Mouse (Mus musculus) gonadal fat pad, adult 2 months (tissue): ENCODE data around the gene Inpp5e. TPM values are rescaled to one million over a fixed set of nuclear protein-coding genes. Genes with fewer than 3 reads are reported as not detected.
"Not testable (repeated sequence)": the region's sequence is repeated elsewhere in the genome, so short reads cannot be mapped to it uniquely, and the experiment has no call there.

ENCODE experiments used
- DNase-seq: peaks from one replicate; pipeline ENCODE4 v3.0.0-alpha.2; 2012; ENCODE audit warnings: low read depth
- polyA plus RNA-seq: library from polyadenylated mRNA; depleted of rRNA; stranded (reverse); fragments of >200 nt; gene quantifications from 2 replicates; pipeline ENCODE4 v1.2.3, GENCODE M21; 2012

Inpp5e gene
- polyA plus RNA-seq, 1 experiment: 28.2 TPM

DNA sequence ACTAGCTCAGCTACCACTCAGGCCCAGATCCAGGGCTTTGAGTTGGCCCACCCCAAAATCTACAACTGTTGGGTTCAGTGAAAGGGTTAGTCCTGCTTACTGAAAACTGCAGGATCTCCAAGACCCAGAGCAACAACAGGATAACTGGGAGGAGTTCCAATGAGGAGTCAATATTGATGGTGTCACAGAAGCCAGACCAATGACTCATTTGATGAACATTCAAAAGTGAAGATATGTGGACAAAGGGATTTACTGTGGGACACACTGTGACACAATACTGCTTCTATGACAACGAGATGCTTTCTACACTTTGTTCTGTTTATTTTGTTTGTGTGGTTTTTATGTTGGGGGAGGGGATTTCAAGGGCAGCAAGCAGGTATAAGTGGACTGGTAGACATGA is 9.1 kb upstream of the Inpp5e start:
- no peak for DNase-seq

DNA sequence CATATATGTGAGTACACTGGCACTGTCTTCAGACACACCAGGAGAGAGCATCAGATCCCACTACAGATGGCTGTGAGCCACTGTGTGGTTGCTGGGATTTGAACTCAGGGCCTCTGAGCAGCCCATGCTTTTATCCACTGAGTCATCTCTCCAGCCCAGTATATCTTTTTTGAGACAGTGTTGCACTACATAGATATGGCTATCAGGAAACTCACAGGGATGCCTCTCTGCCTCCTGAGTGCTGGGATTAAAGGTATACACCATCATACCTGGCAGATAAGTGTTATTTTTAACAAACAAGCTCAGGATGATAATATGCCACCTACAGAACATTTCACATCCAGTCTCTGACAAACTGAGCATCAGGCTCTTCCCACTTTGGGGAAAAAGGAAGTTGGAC is 8.1 kb upstream of the Inpp5e start:
- no peak for DNase-seq

DNA sequence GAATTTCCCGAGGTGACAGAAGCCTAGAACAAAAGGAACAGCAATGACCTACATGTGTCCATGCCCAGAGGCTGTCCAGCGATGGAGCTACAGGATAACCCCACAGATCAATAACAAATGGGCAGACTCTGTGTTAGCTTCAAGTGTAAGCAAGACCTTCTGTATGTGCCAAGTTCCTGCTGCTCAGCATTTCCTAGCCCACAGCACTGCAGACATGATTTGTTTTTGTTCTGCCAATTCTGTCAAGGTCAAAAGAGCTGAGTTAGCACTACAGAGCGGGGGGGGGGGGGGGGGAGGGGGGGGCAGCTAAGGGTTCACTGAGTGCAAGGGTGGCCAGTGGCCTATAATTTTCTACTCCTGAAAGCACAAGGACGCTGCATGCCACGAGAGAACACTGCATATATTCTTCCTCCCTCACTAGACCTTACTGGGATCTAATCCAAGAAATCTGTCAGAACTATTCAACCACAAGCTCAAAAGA is 2.0 kb upstream of the Inpp5e start:
- no peak for DNase-seq

DNA sequence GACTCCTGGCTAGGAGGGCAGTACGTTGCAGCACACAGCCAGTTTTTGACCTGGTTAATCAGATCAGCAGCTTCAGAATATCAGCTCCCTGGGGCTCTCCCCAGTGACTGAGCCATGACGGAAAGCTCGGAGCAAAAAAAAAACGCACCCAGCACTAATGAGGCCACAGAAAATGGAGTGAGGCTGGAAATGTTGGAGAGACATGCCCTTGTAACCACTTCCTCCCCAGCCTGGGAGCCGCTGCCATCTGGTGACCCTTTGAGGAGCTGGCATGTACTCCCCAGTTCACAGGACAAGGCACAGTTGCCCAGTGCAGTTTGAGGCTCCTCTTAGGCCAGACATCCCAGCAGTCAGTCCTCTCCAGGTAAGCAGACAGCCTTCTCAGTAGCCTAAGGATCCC is 1.1 kb upstream of the Inpp5e start:
- DNase-seq: no peak

DNA sequence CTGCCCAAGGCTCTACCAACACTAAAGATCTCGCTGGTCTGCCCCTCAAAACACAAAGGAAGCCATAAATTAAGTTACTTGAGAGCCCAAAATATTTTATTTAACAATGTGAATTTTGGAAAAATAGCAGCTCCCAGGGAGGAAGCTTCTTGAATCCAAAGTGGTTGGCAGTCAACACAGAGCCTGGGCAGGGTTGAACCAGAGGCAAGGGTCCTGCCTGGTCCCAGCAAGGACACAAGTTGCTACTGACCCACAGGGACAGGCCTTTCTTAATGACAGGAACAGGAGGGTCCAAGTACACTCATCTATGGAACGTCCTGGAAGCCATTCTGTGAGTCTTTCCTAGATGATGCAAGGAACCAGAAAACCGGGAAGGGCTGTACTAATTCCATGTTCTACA is 359 bp upstream of the Inpp5e start:
- DNase-seq: no peak

DNA sequence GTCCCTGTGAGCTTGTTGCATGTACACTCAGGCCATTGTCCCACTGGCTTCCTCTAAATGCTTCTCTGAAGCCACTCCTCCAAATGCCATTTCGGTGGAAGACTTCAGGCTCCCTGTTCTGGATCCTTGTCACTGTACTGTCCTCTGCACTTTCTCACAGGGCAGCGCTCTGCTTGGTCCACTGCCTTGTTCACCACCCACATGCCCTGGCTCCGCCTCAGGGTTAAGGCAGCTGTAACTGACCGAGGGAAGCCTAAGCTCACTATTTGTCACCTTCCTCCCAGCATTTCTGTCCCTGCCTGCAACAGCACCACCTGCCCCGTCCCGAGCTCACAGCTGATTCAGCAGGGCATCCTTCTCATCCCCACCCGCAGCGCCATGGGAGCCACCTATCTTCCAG is 5.7 kb downstream of the Inpp5e start:
- no peak for DNase-seq

DNA sequence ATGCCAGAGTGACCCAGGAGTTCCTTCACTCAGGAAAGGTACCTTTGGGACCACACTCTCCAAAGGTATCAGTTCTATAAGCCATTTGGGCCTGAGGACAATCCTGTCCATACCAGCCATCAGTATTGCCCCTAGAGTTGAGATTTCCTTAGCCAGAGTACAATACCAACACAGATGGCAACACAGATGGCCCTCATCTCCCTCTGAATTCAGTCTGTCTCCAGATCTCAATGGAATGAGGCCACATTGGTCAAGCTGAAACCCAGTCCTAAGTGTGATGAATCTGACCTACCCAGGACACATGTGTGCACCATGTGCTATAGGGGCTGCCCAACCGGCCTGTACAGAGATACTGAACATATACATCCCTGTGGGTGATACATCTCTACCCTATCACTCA is 6.7 kb downstream of the Inpp5e start:
- DNase-seq: no peak

DNA sequence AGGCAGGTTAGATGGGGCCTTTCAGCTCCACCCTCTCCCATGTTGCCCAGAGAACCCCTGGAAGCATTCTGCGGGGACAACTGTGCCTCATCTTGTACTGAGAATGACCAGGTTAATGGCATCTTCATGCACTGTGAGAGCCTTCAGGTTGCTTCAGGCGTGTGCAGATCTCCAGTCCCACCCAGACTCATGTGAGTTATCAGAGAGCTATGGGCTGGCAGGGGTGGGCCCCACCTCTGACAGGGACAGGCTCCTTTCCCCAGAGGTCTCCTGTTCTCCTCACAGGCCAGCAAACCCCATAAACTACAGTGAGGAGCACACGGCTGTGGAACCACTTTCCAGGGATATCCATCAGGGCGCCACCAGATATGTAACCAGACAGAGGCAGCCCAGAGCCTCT is 8.0 kb downstream of the Inpp5e start:
- no peak for DNase-seq

DNA sequence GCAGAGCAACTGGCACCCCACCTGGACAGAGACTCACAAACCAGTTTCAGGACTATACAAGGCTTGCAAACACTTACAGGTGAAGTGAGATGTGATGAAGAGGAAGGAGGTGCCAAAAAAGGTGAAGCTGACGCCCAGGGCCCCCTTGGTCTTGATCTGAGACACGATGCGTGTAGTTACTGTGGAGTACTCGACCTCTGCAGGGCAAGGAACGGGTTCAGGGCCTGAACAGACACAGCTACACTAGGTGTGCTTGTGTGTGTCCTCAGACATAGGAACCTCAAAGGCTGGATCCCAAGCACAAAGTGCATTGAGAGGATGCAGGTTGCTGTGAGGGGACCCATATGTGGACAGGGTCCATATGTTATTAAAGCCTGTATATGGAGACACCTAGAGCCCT is 8.7 kb downstream of the Inpp5e start:
- DNase-seq: no peak

DNA sequence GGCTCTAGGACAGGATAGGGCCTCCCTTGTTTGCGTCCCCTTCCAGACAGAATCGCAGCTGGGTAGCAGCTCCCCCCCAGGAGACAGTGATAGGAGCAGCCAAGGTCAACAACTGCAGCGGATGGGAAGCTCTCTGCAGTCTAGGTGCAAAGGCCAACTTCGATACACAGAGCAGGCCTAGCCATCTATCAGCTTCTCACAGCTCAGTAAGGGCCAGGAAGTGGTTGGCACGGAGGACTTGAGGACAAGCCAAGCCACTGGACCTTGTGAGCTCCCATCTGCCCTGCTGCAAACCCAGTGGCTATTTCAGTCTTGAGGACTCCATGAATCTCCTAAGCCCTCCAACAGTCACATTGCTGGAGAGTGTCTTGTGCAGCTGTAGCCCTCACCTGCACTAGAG is 9.4 kb downstream of the Inpp5e start:
- DNase-seq: no peak

DNA sequence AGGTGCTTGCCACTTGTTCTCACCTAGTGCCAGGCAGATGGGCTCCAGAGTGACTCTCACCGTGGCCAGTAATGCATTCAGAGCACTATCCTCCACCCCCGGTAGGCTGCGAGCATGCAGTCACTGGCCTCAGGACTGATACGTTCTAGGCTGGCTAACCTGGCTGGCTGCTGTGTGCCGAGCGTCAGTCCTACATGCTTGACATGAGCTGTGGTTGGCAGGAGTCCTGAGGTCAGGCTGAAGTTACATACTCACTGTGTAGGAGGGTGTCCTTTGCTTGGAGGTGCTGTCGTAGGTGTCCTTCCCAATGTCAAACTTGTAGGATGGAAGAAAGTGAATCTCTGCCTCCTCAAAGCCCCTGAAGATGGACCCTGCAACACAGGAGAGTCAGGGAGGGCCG is 10.0 kb downstream of the Inpp5e start:
- DNase-seq: no peak

DNA sequence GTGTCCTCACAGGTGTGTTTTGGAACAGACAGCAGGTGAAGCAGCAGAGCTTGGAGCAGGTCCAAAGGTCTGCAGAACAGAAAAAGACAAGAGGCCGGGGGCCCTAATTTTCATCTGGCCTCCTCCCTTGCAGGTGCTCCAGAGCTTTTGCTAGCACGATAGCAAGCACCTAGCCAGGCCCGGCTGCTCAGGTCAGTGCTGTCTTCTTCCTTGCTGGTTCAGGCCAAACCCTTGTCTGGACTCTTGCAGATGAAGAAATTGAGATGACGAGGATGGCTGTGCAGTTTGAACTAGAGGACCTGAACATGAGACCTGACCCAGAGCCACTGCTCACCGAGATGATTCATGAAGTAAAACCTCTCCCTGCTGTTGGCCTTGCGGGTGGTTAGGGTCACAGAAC is 17.4 kb downstream of the Inpp5e start:
- DNase-seq: no peak

DNA sequence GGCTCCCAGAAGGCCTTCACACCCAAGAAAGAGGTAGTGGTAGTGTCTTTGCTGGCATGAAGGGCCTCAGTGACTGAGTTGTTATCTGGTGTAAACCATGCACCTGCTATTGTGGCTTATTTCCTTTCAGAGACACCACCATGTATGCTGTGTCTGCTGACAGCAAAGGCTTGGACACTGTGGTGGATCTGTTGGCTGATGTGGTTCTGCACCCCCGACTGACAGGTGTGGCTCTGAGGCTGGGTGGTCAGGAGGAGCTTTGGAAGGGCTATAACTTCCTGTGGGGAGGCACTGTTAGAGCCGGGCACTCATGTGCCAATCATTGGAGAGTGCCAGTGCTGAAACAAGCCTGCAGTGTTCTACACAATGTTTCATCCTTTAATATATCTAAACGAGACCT is 18.0 kb downstream of the Inpp5e start:
- DNase-seq: no peak

DNA sequence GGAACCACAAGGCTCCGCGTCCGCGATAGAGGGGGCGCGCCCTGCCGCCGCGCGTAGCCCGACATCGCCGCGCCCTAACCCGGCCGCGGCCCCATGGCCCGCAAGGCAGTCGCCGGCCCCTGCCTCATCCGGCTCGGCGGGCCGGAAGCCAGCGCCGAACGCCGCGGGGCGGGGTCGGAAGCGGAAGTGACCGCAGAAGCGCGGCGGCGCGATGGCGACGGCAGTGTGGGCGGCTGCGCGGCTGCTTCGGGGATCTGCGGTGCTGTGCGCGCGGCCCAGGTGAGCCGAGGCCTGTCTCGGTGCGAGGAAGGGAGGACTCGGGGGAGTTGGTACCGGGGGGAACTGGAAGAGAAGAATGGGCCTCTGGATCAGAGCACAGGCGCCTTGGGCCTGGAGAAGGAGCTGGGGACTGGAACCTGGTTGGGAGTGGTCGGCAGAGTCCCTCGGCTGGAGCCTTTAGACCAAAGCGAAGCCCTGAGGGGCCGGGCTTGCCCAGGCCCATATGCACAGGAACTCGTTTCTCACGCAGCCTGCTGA is 19.8 kb downstream of the Inpp5e start, which contains the start of the genes Entr1 and Pmpca:
TSS of gene Entr1 (minus strand) at position 163 of the 537 bp plus-strand sequence.
TSS of gene Pmpca (plus strand) at position 186 of the 537 bp plus-strand sequence.
- no peak for DNase-seq

DNA sequence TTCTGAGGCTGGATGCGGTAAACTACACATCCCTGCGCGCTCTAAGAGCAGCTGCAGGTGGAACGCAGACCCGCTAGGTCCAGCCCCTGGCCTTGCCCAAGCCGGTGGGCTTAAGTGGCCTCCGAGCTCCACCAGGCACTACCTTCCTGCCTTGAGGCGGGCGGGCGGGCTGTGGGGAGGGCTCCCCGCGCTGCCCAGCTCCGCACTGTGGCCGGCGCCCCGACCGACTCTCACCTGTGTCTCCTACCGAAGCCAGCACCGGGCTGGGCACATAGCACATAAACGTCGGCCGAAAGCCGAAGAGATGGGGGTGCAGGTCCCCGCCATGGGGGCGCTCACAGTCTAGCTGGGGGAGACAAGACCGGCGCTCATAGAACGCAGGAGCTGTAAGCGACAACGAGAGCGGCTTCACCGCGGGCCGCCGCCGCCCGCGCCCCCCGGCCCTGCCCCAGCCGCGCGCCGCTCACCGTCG is 20.3 kb downstream of the Inpp5e start:
- DNase-seq: no peak

DNA sequence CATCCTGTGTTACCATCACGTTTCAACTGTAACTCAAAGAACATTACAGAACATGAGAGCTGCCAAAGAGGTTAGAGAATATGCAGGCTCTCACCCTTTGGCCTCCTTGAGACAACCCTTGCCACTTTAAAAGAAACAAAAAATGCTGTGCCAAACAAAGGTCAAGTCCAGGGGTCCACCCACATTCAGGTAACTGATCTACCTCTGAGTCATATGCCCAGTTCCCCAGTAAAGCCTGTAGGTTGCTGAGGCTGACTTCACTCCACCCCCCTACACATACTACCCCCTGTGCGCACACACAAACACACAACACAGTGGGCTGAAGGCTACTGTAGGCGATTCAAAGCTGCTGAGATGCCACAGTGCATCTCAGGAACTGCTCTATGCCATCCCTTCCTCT is 21.3 kb downstream of the Inpp5e start:
- no peak for DNase-seq

DNA sequence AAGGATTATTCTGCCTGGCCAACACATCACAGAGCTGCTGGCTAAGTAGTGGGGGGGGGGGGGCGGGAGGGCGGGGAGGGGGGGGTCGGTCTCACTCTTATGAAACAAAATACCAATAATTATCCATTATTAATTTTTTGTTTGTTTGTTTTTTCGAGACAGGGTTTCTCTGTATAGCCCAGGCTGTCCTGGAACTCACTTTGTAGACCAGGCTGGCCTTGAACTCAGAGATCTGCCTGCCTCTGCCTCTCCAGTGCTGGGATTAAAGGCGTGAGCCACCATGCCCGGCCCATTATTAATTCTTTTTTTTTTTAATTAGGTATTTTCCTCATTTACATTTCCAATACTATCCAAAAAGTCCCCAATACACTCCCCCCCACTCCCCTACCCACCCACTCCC is 28.1 kb downstream of the Inpp5e start:
- not testable (repeated sequence) for DNase-seq

DNA sequence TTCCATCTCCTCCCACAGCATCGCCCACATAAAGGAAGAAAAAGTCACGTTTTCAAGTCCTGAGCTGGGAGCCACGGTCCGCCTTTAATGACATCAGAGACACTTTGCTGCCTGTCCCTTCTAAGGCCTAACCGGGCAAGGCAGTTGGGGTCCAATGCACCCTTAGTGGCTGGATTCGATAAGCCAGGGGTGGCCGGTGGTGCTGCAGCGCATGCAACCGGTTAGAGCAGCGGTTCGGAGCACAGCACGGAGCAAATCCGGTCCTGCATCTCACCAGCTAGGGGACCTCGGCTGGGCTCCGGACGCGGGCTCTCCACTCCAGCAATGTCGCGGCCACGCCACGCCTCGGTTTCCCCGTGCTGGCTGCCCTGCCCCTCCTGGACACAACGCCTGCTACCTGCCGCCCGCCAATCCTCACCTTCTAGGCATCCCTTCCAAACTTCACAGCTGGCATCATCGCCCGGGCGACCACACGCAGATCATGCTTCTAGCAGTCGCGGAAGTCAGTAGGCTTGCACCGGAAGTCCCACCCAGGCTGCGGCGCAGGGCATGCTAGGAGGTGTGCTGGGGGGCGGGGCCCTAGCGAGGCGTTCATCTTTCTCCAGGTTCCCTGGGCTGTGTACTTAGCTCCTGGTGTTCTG is 28.8 kb downstream of the Inpp5e start, which contains the start of gene Snapc4:
TSS of gene Snapc4 (minus strand) at position 523 of the 641 bp plus-strand sequence.
- DNase-seq: no peak

DNA sequence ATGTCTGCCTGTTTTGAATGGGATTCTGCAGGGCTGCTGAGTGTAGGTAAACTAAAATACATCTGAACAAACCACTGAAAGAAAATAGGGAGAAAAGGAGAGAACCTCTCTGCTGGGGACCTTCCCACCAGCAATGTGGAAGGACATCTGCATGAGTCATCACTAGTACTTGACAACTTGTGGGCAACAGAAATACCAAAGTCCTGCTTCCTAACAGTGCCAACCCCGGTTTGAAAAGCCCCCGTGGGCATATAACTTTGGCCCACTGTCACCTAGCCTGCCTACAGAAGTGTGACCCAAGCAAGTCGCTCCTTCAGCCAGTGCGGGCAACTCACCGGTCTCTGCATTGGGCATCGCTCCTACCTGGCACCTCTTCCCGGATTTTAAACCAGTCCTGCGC is 36.6 kb downstream of the Inpp5e start:
- DNase-seq: no peak

DNA sequence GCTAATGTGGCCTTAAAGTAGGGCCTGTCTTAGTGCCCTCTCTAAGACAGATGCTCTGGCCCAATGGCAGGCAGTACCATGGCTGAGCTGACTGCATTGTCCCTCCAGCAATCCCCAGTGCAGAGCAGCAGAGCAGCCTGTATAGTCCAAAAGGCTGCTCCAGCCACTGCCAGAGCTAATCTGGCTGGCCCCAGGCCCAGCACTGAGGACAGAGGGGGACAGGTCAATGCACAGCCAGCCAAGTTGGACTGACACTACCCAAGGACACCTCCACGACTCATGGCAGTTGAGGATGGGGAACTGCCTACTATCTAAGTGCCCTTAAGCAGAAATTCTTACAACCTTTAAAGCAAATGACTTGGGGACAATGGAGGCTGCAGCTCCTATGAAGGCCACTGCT is 40.4 kb downstream of the Inpp5e start:
- DNase-seq: no peak

DNA sequence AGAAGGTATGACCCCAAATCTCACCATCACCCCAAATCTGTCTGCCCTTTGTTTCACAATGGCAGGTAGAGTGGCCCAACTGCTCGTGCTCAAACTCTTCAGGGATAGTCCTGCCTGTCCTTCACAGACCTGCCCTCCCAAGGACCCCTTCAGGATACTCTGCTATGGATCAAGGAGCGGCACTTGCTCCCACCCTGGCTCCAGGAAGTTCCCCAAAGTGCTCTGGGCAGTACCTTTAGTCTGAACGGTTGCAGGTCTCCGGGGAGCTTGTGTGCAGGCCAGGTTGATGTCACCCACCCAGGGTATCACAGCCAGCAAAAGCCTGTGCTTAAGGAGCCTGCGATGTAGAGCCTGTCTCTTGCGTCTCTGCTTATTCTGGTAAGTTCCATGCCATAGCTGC is 41.1 kb downstream of the Inpp5e start:
- no peak for DNase-seq

DNA sequence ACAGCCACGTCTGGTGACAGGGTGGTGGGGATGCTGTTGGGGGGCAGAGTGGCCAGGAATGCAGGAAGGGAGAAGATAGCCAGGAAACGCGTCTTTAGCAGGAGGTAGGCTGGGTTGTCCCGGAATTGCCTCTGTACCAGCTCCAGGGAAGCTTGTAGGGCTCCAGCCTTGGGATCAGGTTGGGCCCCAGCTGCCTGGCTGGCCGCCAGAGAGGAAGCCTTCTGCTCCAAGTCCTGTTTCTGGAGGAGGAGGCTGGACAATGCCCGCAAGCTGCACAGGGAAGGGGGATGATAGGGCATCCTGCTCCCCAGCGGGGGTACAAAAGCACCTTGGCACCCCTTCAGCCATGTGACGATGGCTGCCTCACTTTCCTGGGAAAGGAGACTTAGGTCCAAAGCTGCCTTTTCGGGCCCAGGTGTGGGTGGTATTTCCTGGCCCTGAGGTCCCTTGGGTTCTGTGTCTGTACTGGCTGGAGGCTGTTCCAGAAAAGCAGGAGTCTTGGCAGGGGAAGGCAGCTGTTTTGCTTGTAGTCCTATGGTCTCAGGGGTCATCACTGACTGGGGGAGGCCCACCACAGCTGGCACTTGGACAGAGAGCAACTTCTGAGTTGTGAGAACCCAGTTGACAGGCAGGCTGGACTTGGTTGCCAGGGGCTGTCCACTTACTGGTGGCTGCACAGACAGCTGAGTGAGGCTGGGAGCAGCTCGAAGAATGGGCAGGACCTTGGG is 44.1 kb downstream of the Inpp5e start:
- no peak for DNase-seq

DNA sequence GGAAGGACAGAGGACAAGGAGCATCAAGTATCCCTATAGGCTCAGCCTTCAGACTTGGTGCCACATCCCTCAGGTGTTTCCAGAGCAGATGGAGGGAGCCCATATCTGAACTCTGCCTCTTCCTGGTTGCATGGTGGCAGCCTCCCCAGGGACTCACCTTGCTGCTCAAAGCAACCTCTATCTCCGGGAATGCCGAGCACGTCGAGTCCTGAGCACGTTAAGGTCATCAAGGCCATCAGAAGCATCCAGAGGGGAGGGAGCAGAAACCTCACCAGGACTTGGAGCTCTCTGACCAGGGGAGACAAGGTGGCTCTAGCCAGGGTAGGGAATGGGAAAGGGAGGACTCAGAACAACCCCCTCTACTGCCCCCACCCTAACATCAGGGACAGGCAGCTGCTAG is 45.5 kb downstream of the Inpp5e start:
- DNase-seq: no peak
